Mouse (Mus musculus) liver, embryonic 13.5 days (tissue): ENCODE data around the gene Zswim1. TPM values are rescaled to one million over a fixed set of nuclear protein-coding genes. Genes with fewer than 3 reads are reported as not detected.
"Not testable (repeated sequence)": the region's sequence is repeated elsewhere in the genome, so short reads cannot be mapped to it uniquely, and the experiment has no call there.

Experiments
- ATAC-seq: fragments of 200-750 bp; cut with Nextera tagmentation; 2 replicates; pipeline ENCODE4 v1.8.0; 2017; ENCODE audit warnings: low read depth, mild to moderate bottlenecking, moderate number of reproducible peaks, moderate library complexity
- DNase-seq: peaks from one replicate; pipeline ENCODE4 v3.0.0; 2022
- H3K27ac ChIP-seq: fragments of 300-500 bp; sonication (generic); 2 replicates; pipeline ENCODE4 v1.5.1; 2015; ENCODE audit warnings: moderate library complexity, mild to moderate bottlenecking, inconsistent platforms
- H3K27me3 ChIP-seq: fragments of 300-500 bp; sonication (generic); 2 replicates; pipeline ENCODE4 v1.6.1; 2015; ENCODE audit warnings: mild to moderate bottlenecking, inconsistent platforms
- H3K36me3 ChIP-seq: fragments of 300-500 bp; sonication (generic); 2 replicates; pipeline ENCODE4 v1.6.1; 2015; ENCODE audit warnings: mild to moderate bottlenecking, inconsistent platforms
- H3K4me1 ChIP-seq: fragments of 300-500 bp; sonication (generic); replicated peaks from 2 replicates; pipeline ENCODE4 v1.6.1; 2015; ENCODE audit warnings: inconsistent platforms
- H3K4me2 ChIP-seq: fragments of 300-500 bp; sonication (generic); 2 replicates; pipeline ENCODE4 v1.6.1; 2015; ENCODE audit warnings: inconsistent platforms, mild to moderate bottlenecking, moderate library complexity
- H3K4me3 ChIP-seq: fragments of 300-500 bp; sonication (generic); replicated peaks from 2 replicates; pipeline ENCODE4 v1.5.1; 2015; ENCODE audit warnings: mild to moderate bottlenecking, inconsistent platforms
- H3K9ac ChIP-seq: fragments of 300-500 bp; sonication (generic); 2 replicates; pipeline ENCODE4 v1.6.1; 2015; ENCODE audit warnings: mild to moderate bottlenecking, inconsistent platforms
- H3K9me3 ChIP-seq: fragments of 300-500 bp; sonication (generic); replicated peaks from 2 replicates; pipeline ENCODE4 v1.6.1; 2016; ENCODE audit warnings: inconsistent platforms
- WGBS: fragments of 180-500 bp; shearing (Covaris S2); methylation state at CpG from one replicate; pipeline ENCODE4 v1.1.7; 2015; ENCODE audit not compliant: insufficient replicate concordance; 5-methylcytosine and 5-hydroxymethylcytosine counted together
- polyA plus RNA-seq: library from polyadenylated mRNA; unstranded; fragments of >200 nt; fragmentation: Nextera tagmentation; extraction: Ambion mirVana; gene quantifications from 2 replicates; pipeline ENCODE4 v1.2.1, GENCODE M21; 2015

Zswim1 gene
- polyA plus RNA-seq, 1 experiment from 2014 or later: 6.2 TPM

DNA sequence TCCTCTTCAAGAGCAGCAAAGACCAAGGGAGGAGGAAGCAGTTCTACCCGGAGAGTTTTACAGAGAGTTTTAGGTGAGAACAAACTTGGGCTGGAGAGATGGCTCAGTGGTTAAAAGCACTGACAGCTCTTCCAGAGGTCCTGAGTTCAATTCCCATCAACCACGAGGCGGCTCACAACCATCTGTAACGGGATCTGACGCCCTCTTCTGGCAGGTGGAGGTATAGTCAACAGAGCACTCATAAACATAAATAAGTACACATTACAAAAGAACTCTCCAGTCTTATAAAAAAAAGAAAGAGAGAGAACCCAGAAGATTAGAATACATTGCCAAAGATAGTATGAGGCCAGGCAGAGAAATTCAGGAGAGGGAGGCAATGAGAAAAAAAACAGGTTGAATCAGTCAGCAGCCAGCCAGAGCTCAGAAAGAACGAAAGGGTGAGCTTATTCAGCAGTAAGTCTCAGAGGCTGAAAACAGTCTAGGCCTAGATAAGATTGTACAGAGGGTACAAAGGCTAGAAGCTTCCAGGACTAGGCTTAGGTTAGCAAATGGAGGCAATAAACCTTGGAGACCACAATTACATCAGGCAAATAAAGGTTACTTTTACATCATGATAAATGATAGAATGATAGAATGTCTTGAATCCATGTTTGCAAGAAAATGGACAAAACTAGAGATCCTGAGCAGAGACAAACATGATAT is 49.3 kb downstream of the Zswim1 start:
- no peak for ATAC-seq
- Histone ChIP-seq H3K36me3 (no peaks in the 10 kb centered on the region), H3K4me1 (peaks cover 17% of the 10 kb centered on the region), H3K27ac (no peak overlapping the region), H3K4me2 (no peak overlapping the region), H3K9ac (no peak overlapping the region), H3K27me3 (no peaks in the 10 kb centered on the region), H3K9me3 (peaks cover 3% of the 10 kb centered on the region; the same call in 1 of the 2 replicates), H3K4me3 (no peak overlapping the region)
- DNase-seq: no peak
- WGBS: 45% methylated on average over 6 of the region's 6 CpGs

DNA sequence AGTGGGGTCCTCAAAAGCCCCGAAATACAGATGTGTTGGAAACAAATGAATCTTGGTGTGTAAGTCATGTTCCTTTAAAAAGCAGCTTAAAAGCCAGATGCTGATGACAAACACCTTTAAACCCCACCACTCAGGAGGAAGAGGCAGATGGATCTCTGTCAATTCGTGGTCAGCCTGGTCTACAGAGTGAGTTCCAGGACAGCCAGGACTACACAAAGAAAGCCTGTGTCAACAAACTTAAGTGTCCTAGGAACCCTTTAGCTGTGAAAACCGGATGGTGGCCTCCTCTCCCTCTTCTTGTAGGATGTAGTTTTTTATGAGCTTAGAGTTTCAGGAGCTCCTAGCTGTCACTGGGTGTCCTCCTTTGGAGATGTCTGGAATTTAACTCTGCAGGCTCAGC is 51.1 kb downstream of the Zswim1 start:
- H3K27ac ChIP-seq: no peak overlapping the region
- no peak overlapping the region for H3K4me2 ChIP-seq
- H3K4me1 ChIP-seq: peaks cover 25% of the 10 kb centered on the region
- peaks cover 3% of the 10 kb centered on the region; the same call in 1 of the 2 replicates for H3K36me3 ChIP-seq
- ATAC-seq (no peak), DNase-seq (no peak)
- no peaks in the 10 kb centered on the region for H3K27me3 ChIP-seq
- no peak overlapping the region for H3K4me3 ChIP-seq
- no peaks in the 10 kb centered on the region for H3K9me3 ChIP-seq
- 31% methylated on average over 3 of the region's 3 CpGs for WGBS
- H3K9ac ChIP-seq: no peak overlapping the region

DNA sequence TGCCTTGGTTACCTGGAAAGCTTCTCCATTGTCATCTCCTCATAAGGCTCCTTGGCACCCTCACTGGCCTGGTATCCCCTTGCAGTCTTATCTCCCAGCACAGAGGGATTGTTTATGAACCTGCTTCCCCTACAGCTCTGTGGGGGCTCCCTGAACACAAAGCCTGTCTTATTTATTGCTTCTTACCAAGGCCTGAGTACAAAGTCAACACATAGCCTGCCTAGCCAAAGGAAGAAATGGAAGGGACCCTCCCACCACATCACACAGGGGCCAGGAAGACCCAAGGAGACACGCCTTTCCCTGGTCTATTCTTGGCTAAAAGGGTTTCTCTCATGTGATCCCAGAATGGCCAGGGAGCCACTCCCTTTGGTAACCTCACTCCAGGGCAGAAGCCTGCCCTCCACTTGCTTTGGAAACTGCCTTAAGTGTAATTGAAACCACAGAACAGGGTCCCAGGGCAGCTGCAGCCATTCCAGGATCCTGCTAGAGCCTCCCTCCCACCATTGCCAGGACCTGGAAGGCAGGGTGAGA is 51.8 kb downstream of the Zswim1 start:
- Histone ChIP-seq H3K9me3 (no peaks in the 10 kb centered on the region), H3K27me3 (no peaks in the 10 kb centered on the region), H3K4me1 (peaks cover 26% of the 10 kb centered on the region), H3K27ac (0 out of 2 replicates have a peak overlapping the region, but pooled peaks have one; percentile 13), H3K36me3 (peaks cover 3% of the 10 kb centered on the region; the same call in 1 of the 2 replicates), H3K9ac (no peak overlapping the region), H3K4me3 (no peak overlapping the region), H3K4me2 (no peak overlapping the region)
- ATAC-seq (no peak), DNase-seq (no peak)
- 22% methylated on average over 1 of the region's 1 CpGs for WGBS

- not testable (repeated sequence) for H3K4me2 ChIP-seq, DNase-seq, ATAC-seq, H3K36me3 ChIP-seq, H3K9me3 ChIP-seq, H3K27ac ChIP-seq, H3K4me3 ChIP-seq, H3K9ac ChIP-seq, H3K27me3 ChIP-seq
- H3K4me1 ChIP-seq: peaks cover 31% of the 10 kb centered on the region
- WGBS: 36% methylated on average over 2 of the region's 2 CpGs
These were observed 53.2 kb downstream of the Zswim1 start for GRCm38 (mm10) chr2:164875648-164876047.

Other genes starting within 250 kb of the Zswim1 start
- gene Spint3, start 249.2 kb upstream of the Zswim1 start, polyA plus RNA-seq: not detected in 2 replicates
- gene Wfdc6a, start 237.2 kb upstream of the Zswim1 start, polyA plus RNA-seq: 0.13 and 0.19 TPM in 2 replicates
- not detected in 2 replicates for gene Eppin, start 229.1 kb upstream of the Zswim1 start, polyA plus RNA-seq
- not detected in 2 replicates for gene Wfdc6b, start 209.2 kb upstream of the Zswim1 start, polyA plus RNA-seq
- not detected in 2 replicates for gene Wfdc8, start 209.1 kb upstream of the Zswim1 start, polyA plus RNA-seq
- gene Wfdc16, start 183.9 kb upstream of the Zswim1 start, polyA plus RNA-seq: not detected in 2 replicates
- not detected in 2 replicates for gene Wfdc10, start 166.6 kb upstream of the Zswim1 start, polyA plus RNA-seq
- not detected in 2 replicates for gene Wfdc9, start 166.1 kb upstream of the Zswim1 start, polyA plus RNA-seq
- gene Wfdc11, start 148.6 kb upstream of the Zswim1 start, polyA plus RNA-seq: not detected in 2 replicates
- gene Wfdc13, start 137.6 kb upstream of the Zswim1 start, polyA plus RNA-seq: not detected in 2 replicates
- gene Spint4, start 124.2 kb upstream of the Zswim1 start, polyA plus RNA-seq: not detected in 2 replicates
- not detected in 2 replicates for gene Spint5, start 107.4 kb upstream of the Zswim1 start, polyA plus RNA-seq
- 0.93 and 1.0 TPM in 2 replicates for gene Wfdc3, start 76.8 kb upstream of the Zswim1 start, polyA plus RNA-seq
- gene Dnttip1, start 76.7 kb upstream of the Zswim1 start, polyA plus RNA-seq: 47.3 and 49.8 TPM in 2 replicates
- 762 and 764 TPM in 2 replicates for gene Ube2c, start 52.8 kb upstream of the Zswim1 start, polyA plus RNA-seq
- 5.1 and 8.4 TPM in 2 replicates for gene Tnnc2, start 42.7 kb upstream of the Zswim1 start, polyA plus RNA-seq
- 4.1 TPM in 2 replicates for gene Snx21, start 36.9 kb upstream of the Zswim1 start, polyA plus RNA-seq
- gene Acot8, start 17.8 kb upstream of the Zswim1 start, polyA plus RNA-seq: 18.8 and 20.3 TPM in 2 replicates
- gene Zswim3, start 17.6 kb upstream of the Zswim1 start, polyA plus RNA-seq: 4.3 and 5.1 TPM in 2 replicates
- not detected in 2 replicates for gene Spata25, start 5.9 kb downstream of the Zswim1 start, polyA plus RNA-seq
- gene Ctsa, start 10.2 kb downstream of the Zswim1 start, polyA plus RNA-seq: 65.4 and 69.2 TPM in 2 replicates
- gene Neurl2, start 10.8 kb downstream of the Zswim1 start, polyA plus RNA-seq: 2.4 and 2.5 TPM in 2 replicates
- 7.7 and 8.3 TPM in 2 replicates for gene Pltp, start 35.0 kb downstream of the Zswim1 start, polyA plus RNA-seq
- 45.5 and 48.3 TPM in 2 replicates for gene Pcif1, start 56.6 kb downstream of the Zswim1 start, polyA plus RNA-seq
- 5.4 and 6.1 TPM in 2 replicates for gene Zfp335, start 89.1 kb downstream of the Zswim1 start, polyA plus RNA-seq
- gene Mmp9, start 118.1 kb downstream of the Zswim1 start, polyA plus RNA-seq: 1.1 and 1.2 TPM in 2 replicates
- gene Slc12a5, start 138.1 kb downstream of the Zswim1 start, polyA plus RNA-seq: 0.17 and 0.18 TPM in 2 replicates
- gene Ncoa5, start 212.2 kb downstream of the Zswim1 start, polyA plus RNA-seq: 18.3 and 22.2 TPM in 2 replicates
- 3.4 and 3.8 TPM in 2 replicates for gene Cd40, start 232.9 kb downstream of the Zswim1 start, polyA plus RNA-seq